9 mouse cellular contexts compared by ENCODE assay signal in the genomic region with DNA sequence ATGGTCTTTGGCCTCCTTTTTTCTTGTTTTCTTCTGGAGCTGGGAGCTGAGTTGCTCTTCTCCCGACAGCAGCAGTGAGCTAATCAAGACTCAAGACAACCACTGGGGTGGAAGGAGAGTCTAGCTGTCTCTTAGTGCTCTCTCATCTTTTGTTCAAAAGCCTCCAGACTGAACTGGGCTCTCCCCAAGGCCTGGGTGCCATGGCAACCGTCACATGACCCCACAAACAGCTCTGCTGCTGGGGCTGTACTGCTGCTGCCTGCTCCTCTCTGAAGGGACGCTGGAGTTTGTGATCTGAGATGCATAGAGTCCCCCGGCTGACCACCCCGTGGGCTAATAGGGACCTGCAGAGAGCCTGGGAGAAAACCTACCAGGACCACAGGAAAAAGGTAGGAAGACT. TPM values are rescaled to one million over a fixed set of nuclear protein-coding genes. Genes with fewer than 3 reads are reported as not detected.
A peak's percentile ranks its signal among the peaks of the same experiment; 100 is the strongest.
DNase-seq lines count a peak whose midpoint lies in the region; ATAC-seq and TF ChIP-seq lines count a peak whose summit lies in the region.
"Had no signal": no experiment of that assay in that cellular context is flagged by ENCODE, and none has a peak within 500 bp of the region (broad histone marks: within the 10 kb centered on the region; RNA-seq: fewer than 3 reads in every experiment).

A gene (plus strand): TSS at position 222 of the 400 bp plus-strand sequence.

- 1% methylated on average over 5 of the region's 5 CpGs for WGBS in forebrain, postnatal 0 days
- WGBS in liver, postnatal 0 days (ENCODE audit: insufficient replicate concordance), result 39% methylated on average over 5 of the region's 5 CpGs

- H3K9ac ChIP-seq in forebrain, postnatal 0 days, result no peak within 1 kb of the TSS
- no peak within 1 kb of the TSS for H3K9ac ChIP-seq in liver, postnatal 0 days (replicated peaks)

- peak within 1 kb of the TSS; percentile 31; the same call in 1 of the 2 replicates for H3K4me2 ChIP-seq in forebrain, postnatal 0 days (ENCODE audit: low read depth)
- no peak within 1 kb of the TSS for H3K4me2 ChIP-seq in liver, postnatal 0 days (ENCODE audit: low read depth, low read length)

- H3K27ac ChIP-seq in forebrain, postnatal 0 days (ENCODE audit: low read depth, low read length), result peak within 1 kb of the TSS; percentile 68
- H3K27ac ChIP-seq in liver, postnatal 0 days (ENCODE audit: low read depth), result no peak within 1 kb of the TSS

- no peak for TF ChIP-seq CTCF in forebrain, postnatal 0 days (IDR thresholded peaks at IDR 0.05; ENCODE audit: low read depth)
- TF ChIP-seq CTCF in liver, postnatal 0 days (IDR thresholded peaks at IDR 0.05; ENCODE audit: low read depth), result no peak

- peaks cover 8% of the 10 kb centered on the region; the same call in 1 of the 2 replicates for H3K4me1 ChIP-seq in forebrain, postnatal 0 days (ENCODE audit: insufficient read depth)
- H3K4me1 ChIP-seq in liver, postnatal 0 days (ENCODE audit: insufficient read depth), result peaks cover 3% of the 10 kb centered on the region; the same call in 1 of the 2 replicates

- ATAC-seq in forebrain, postnatal 0 days, result peak; percentile 99
- no peak for ATAC-seq in liver, postnatal 0 days

- H3K36me3 ChIP-seq in forebrain, postnatal 0 days (ENCODE audit: insufficient read depth), result no peaks in the 10 kb centered on the region
- H3K36me3 ChIP-seq in liver, postnatal 0 days (replicated peaks; ENCODE audit: insufficient read depth, low read length), result no peaks in the 10 kb centered on the region

- no peaks in the 10 kb centered on the region for H3K9me3 ChIP-seq in forebrain, postnatal 0 days (ENCODE audit: low read length)
- no peaks in the 10 kb centered on the region for H3K9me3 ChIP-seq in liver, postnatal 0 days (ENCODE audit: low read length)

- no peak within 1 kb of the TSS for H3K4me3 ChIP-seq in forebrain, postnatal 0 days (ENCODE audit: low read depth, low read length)
- no peak within 1 kb of the TSS for H3K4me3 ChIP-seq in liver, postnatal 0 days (ENCODE audit: low read depth, low read length)

- H3K27me3 ChIP-seq in forebrain, postnatal 0 days (ENCODE audit: insufficient read depth, low read length), result no peaks in the 10 kb centered on the region
- no peaks in the 10 kb centered on the region for H3K27me3 ChIP-seq in liver, postnatal 0 days (ENCODE audit: insufficient read depth, low read length)

- TF ChIP-seq EP300 in liver, postnatal 0 days (IDR thresholded peaks at IDR 0.05; ENCODE audit: low read depth), result no peak

- DNase-seq in ovary, postnatal 36 days (ENCODE audit: low spot score), result peak; percentile 66
- DNase-seq in ovary, postnatal 10 days (ENCODE audit: low spot score), result no peak
- DNase-seq in adrenal gland, postnatal 10 days, result peak; percentile 78
- peak; percentile 86 for DNase-seq in forebrain, postnatal 0 days
- peak; percentile 65 to 70 for DNase-seq in kidney, postnatal 4 days
- peak; percentile 42 for DNase-seq in lung, postnatal 36 days
- DNase-seq in right cerebral cortex, adult 2 months (ENCODE audit: low spot score in 2 of 2), result peak; percentile 53 to 60
- no peak for DNase-seq in liver, postnatal 0 days

RNA-seq across cellular contexts. Expression of the gene that starts here (rescaled TPM):
- total RNA-seq in adrenal gland, postnatal 10 days (2021), result under 1 TPM in 1 of 2 experiments, not detected in 1; 0.30 TPM
- 0.77 and 1.6 TPM in 2 replicates for total RNA-seq in forebrain, postnatal 0 days (2014; rRNA removed)
- polyA plus RNA-seq in forebrain, postnatal 0 days (2015; fragmentation: Nextera tagmentation; extraction: Ambion mirVana), result 0.73 and 1.7 TPM in 2 replicates
- polyA plus RNA-seq in liver, postnatal 0 days (2015; fragmentation: Nextera tagmentation; extraction: Ambion mirVana), result not detected in 2 replicates
- polyA plus RNA-seq: liver, embryonic 16.5 days had no signal

Comparison
In these comparisons a context has a peak if more than half of its experiments do, and no peak if none do; other contexts are left out.
1. DNase-seq: peak in ovary, postnatal 36 days (single experiment), forebrain, postnatal 0 days (single experiment), kidney, postnatal 4 days (2 of 2), lung, postnatal 36 days (single experiment) and right cerebral cortex, adult 2 months (2 of 2); none in ovary, postnatal 10 days (single experiment) and liver, postnatal 0 days (single experiment).
2. Peak in DNase-seq in adrenal gland, postnatal 10 days; RNA of the gene not detected or under 1 TPM.